Mouse (Mus musculus) heart, adult 8-10 months (tissue): ENCODE results near the gene Afmid. TPM values are rescaled to one million over a fixed set of nuclear protein-coding genes. Genes with fewer than 3 reads are reported as not detected.
"Not testable (repeated sequence)": the region's sequence is repeated elsewhere in the genome, so short reads cannot be mapped to it uniquely, and the experiment has no call there.

Source experiments
- DNase-seq: peaks from one replicate; pipeline ENCODE4 v3.0.0; 2022; ENCODE audit warnings: low spot score
- total RNA-seq, 4 experiments: library from RNA; stranded (reverse); gene quantifications; 2 replicates each; pipeline ENCODE4 v1.2.4; 2022

Gene Afmid
- total RNA-seq, 4 experiments from 2014 or later, result 2.3 to 6.0 (median 4.9) TPM

DNA sequence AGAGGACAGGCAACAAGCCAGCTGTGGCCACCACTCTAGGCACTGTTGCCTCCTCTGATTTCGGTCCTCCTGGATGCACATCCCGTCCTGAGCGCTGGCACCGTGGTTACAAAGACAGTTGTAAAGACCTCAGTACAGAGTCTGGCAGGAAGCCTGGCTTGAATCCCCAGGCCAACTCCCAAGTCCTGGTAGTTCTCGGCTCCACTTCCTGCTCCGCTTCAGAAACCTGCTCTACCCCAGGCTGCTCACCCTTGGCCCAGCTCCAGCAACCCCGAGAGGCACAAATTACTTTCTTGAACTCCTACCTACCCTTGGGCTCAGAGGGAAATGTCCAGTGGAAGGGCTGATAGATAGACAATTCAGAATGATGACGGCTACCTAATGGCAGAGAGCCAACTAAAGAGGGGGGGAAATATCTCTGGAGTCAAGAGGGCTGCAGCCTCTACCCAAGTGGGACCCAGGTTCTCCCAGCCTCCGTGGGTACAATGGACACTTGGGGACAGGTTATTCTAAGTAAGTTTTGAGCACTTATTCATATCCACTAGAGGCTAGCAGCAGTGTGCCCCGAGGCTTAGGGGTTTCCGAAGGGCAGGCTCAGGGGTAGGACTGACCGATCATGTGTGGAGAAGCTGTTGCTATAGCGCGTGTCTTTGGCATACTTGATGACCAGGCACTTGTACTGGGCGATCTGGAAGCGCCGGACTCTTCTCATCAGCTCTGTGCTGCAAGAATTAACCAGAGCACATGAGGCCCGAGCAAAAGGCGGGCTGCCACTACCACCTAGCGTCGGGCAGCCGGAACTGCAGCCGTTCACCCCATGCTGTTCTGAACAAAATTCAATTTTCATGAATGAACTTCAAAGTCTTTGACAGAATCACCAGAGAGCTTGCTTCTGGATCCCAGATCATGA lies 1.4 kb upstream of the Afmid start:
- DNase-seq, result peak; percentile 81

- no peak for DNase-seq
Observed at GRCm38 (mm10) chr11:117826164-117826563, 440 bp downstream of the Afmid start.

- DNase-seq, result no peak
Observed at GRCm38 (mm10) chr11:117826916-117827315, 1.2 kb downstream of the Afmid start.

DNA sequence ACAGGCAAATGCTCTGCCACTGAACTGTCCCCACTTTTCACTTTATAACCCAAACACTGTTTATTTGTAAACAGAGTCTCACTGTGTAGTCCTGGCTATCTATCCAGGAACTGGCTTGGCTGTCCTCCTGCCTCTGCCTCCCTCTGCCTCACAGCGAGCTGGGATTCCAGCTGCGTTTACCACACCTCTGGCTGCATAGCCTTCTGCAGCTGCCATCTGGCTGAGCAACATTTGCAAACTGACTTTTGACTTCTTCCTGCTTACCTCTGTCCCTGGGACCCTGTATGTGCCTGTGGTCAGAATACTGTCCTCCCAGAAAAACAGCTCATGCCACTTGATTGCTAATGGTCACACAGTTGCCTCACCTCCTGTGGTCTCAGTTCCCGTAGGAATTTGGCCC lies 1.7 kb downstream of the Afmid start:
- DNase-seq, result no peak

DNA sequence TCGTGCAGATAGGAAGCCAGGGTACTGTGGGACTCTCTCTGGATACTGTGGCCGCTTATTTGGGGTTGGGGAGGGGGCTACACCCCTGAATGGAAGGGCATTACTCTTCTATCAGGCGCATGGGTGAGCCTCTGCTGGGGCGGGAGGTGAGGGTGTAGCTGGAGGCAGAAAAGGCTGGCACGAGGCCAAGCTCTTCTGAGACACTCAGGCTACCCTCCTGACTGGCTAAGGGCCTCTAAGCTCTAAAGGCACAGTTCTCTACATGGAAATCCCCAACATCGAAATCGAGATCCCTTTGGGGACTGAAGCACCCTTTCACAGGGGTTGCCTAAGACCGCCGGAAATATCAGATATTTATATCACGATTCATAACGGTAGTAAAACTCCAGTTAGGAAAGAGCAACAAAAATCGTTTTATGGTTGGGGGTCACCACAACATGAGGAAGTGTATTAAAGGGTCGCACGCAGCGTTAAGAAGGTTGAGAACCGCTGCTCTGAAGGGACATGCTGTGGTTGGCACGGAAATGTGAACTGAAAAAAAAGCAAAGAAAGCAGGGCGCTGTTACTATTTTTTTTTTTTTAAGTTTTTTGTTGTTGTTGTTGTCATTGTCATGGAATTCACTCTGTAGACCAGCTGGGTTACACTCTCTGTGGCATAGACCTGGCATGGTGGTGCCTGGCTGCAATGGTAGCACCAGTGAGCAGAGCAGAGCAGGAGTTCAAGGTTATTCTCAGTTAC lies 2.6 kb downstream of the Afmid start:
- no peak for DNase-seq

- DNase-seq, result peak; percentile 72
Observed at GRCm38 (mm10) chr11:117828888-117829604, 3.3 kb downstream of the Afmid start.

- DNase-seq, result no peak
Observed at GRCm38 (mm10) chr11:117829671-117830215, 4.0 kb downstream of the Afmid start.

DNA sequence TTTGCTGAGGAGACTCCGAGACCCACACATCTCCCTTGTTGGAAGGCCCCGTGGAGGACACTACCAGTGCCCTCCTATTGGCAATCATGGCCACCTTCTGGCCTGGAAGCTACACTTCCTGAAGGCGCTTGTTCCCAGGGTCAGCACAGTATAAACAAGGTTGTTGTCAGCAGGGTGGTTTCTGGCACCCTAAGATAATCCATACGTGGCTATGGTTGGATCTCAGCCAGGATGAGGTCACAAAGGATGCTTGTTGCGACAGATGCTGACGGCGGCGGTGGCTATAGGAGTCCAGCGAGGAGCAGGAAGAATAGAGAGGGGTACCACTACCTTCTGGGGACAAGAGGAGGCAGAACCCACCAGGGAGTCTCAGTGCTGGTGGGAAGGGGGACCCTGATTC lies 4.7 kb downstream of the Afmid start:
- no peak for DNase-seq

DNA sequence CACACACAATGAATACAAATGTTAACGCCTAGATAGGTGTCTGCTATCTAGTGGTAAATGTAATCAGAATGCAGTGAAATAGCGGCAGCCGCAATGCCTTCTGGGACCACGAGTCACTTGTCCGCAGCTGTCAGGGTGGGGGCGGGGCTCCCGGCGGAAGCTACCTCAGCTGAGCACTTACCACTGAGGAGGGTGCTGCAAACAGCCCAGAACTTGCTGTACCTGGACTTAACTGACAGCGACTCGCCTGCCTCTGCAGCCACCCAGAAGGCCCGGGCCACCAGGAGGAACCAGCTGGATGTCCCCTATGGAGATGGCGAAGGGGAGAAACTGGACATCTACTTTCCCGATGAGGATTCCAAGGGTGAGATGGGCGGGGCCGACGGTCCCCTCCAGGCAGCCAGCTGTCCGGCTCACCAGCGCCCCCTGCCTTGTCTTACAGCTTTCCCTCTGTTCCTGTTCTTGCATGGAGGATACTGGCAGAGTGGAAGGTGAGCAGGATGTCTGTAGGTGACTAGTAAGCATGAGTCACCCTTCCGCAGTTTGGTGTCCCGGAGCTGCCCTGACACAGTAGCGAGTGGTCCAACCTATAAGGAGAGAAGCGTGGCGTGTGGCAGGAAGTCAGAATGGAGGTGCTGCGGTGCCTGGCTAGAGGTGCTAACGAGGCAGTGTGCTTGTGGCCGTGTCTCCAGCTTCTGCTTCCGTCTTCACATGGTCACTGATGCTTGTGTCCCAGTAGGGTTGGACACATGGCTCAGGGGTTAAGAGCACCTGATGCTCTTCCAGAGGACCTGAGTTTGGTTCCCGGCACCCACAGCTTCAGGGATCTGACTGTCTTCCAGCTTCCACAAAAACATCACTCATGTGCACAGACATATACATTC lies 6.6 kb downstream of the Afmid start:
- DNase-seq, result peak; percentile 68

GRCm38 (mm10) chr11:117833509-117833908 lies 7.8 kb downstream of the Afmid start:
- DNase-seq, result not testable (repeated sequence)

DNA sequence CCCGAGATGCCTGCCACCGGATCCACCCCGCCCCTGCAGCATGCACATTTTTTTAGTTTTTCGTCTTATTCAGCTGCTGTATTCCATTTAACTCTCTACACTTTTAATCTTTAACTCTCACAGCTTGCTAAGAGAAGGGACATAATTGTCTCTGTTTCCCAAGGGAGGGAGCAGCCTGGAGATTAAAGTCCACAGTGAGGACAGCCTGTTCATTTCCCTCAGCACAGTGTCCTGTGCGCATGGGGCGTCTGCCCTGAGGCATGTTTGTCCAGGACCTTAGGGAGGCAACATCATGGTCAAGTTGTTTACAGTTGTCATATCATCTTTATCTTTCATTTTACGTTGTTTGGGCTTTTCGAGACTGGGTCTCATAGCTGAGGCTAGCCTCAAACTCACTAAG lies 8.4 kb downstream of the Afmid start:
- DNase-seq, result no peak

DNA sequence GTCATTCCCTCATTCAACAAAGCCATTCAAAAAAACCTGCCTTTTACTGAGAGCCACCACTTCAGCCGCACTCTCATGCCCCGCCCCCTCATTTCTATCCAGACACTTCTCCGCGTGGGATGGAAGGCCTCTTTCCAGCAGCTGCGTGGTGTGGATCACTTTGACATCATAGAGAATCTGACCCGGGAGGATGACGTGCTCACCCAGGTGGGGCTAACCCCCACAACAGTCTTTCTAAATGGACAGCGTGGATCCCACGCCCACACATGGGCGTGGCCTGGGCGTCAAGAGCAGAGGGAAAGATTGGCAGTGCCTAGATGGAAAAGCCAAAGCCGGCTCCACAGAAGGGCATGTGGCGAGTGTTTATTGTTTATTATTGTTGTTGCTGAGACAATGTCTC lies 10.6 kb downstream of the Afmid start:
- no peak for DNase-seq

DNA sequence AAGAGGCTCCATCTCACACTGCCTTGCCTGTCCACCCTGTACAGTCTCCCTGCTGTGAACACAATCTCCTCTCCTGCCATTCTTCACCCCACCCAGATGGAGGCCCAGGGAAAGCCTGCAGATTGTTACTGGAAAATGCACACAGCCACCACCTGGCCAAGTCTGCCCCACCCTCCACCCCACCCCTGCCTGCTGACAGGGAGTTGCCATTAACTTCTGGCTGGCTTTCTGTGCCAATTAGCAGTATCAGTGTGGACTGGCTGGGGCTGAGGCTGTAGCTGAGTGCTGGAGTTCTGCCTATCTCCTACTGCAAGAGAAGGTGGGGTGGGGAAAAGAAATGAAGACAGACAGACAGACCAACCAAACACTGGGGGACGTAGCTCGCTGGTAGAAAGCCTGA lies 12.8 kb downstream of the Afmid start:
- no peak for DNase-seq

DNA sequence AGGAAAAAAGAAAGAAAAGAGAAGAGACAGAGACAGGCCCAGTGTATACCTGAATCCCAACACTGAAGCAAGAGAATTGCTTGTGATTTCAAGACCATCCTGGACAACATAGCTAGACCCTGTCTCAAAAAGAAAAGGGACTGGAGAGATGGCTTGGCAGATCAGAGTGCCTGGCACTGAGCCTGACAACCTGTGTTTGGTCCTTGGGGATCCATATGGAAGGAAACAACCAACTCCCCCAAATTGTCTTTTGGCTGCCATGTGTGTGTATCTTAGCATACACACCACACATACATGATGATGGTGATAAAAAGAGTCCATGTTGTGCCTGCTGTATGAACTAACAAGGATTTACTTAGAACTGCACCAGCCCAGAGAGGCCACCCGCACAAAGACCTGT lies 13.3 kb downstream of the Afmid start:
- no peak for DNase-seq

DNA sequence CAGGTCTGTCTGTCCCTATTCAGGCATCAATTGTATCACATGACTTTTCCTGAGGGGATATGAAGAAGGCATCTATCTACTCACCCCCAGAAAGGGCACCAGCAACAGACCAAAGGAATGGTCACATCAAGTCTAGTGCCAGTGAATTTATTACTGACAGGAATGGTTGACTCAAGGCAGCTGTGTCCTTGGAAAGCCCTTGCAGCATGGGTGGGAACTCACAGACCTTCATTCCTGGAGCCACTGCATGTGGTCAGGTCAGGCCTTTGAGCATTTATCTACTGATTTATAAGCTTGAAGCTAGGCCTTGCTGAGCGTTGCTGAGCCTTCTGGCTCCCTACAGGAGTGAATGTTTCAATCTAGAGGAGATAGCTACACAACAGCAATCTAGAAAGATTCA lies 15.2 kb downstream of the Afmid start:
- no peak for DNase-seq

- DNase-seq, result no peak
Observed at GRCm38 (mm10) chr11:117843434-117843833, 17.7 kb downstream of the Afmid start.

DNA sequence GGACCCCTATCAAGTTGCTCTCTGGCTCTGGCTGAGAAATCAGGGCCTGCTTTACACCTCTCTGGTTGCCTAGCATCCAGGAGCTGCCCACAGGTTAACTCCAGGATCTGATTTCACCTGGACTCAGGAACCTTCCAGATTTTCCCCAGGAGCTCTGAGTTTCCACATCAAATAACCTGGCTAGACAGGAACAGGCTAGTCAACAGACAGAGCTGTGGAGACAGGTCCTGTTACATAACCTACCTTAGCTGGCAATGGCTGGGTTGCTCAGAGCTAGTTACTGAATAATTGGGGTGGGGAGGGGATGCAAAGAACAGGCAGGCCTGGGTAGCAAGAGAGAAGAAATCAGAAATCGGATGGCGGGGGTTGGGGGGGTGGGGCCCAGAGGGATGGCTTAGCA lies 19.3 kb downstream of the Afmid start:
- DNase-seq, result no peak

GRCm38 (mm10) chr11:117845651-117846050 lies 19.9 kb downstream of the Afmid start:
- no peak for DNase-seq

GRCm38 (mm10) chr11:117846640-117847039 lies 20.9 kb downstream of the Afmid start:
- no peak for DNase-seq

DNA sequence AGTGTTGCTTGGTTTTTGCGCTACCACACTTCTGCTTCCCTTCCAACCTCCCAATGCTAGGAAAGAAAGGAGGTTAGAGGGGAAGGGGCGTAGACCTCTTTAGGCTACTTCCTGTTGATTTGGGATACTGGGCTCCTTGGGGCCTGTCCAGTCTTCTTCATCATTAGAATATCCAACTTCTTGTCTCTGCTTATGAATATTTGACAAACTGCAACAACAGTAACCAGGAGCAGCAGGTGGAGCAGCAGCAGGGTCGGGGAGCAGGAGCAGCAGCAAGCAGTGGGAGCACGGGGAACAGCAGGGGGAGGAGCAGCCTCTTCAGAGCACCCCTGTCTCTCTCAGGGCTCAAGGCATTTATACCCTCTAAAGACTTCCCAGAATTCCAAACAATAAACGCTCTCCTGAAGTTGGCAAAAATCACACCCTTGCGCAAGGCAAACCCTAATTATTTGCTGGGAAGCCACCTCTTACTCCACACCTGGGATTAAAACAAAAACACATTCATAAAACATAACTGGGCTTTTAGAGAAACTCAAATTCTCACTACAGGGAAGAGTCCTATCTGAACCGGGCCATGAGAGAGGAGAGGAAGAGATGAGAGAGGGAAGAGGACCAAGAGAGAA lies 22.0 kb downstream of the Afmid start:
- no peak for DNase-seq
